Mouse (Mus musculus) forebrain, embryonic 12.5 days (tissue): Measurements from ENCODE around the gene Usp35. TPM values are rescaled to one million over a fixed set of nuclear protein-coding genes. Genes with fewer than 3 reads are reported as not detected.

Source experiments
- ATAC-seq: fragments of 200-750 bp; cut with Nextera tagmentation; 2 replicates; pipeline ENCODE4 v1.8.0; 2017; ENCODE audit warnings: moderate TSS enrichment; ENCODE audit not compliant: low FRiP score
- H3K27ac ChIP-seq: fragments of 300-500 bp; sonication (generic); 2 replicates; pipeline ENCODE4 v1.5.1; 2016; ENCODE audit warnings: mild to moderate bottlenecking
- H3K27me3 ChIP-seq: fragments of 300-500 bp; sonication (generic); 2 replicates; pipeline ENCODE4 v1.6.1; 2016; ENCODE audit warnings: mild to moderate bottlenecking
- H3K36me3 ChIP-seq: fragments of 300-500 bp; sonication (generic); replicated peaks from 2 replicates; pipeline ENCODE4 v1.6.1; 2016; ENCODE audit warnings: mild to moderate bottlenecking
- H3K4me1 ChIP-seq: fragments of 300-500 bp; sonication (generic); 2 replicates; pipeline ENCODE4 v1.6.1; 2016
- H3K4me2 ChIP-seq: fragments of 300-500 bp; sonication (generic); 2 replicates; pipeline ENCODE4 v1.6.1; 2016; ENCODE audit warnings: mild to moderate bottlenecking, moderate library complexity
- H3K4me3 ChIP-seq: fragments of 300-500 bp; sonication (generic); replicated peaks from 2 replicates; pipeline ENCODE4 v1.5.1; 2016; ENCODE audit warnings: mild to moderate bottlenecking
- H3K9ac ChIP-seq: fragments of 300-500 bp; sonication (generic); 2 replicates; pipeline ENCODE4 v1.6.1; 2016; ENCODE audit warnings: mild to moderate bottlenecking
- H3K9me3 ChIP-seq: fragments of 300-500 bp; sonication (generic); 2 replicates; pipeline ENCODE4 v1.6.1; 2016
- WGBS: fragments of 180-500 bp; shearing (Covaris S2); methylation state at CpG from one replicate; pipeline ENCODE4 v1.1.7; 2016; 5-methylcytosine and 5-hydroxymethylcytosine counted together
- polyA plus RNA-seq: library from polyadenylated mRNA; unstranded; fragments of >200 nt; fragmentation: Nextera tagmentation; extraction: Ambion mirVana; gene quantifications from 2 replicates; pipeline ENCODE4 v1.2.1, GENCODE M21; 2016

Usp35 gene
- polyA plus RNA-seq, 1 experiment from 2014 or later, result 3.3 TPM

DNA sequence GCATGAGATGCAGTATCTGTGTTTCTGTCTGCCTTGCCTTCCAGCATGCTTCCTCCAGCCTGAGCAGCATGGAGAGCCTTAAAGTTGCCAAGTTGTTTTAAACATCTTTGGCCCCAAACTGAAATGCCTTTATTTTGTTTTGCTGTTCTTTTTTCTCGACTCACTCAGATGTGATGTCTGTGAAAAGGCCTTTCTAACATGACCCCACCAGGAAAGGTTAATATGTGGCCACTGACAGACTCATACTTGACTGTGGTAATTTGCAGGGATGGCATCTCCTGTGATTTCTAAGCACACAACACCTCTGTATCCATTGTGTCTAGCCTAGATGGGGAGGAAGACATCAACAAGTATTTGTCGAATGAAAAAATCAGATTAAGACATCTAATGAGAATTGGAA is 34.8 kb downstream of the Usp35 start:
- 55% methylated on average over 2 of the region's 2 CpGs for WGBS
- Histone ChIP-seq H3K4me3 (no peak overlapping the region), H3K36me3 (0 out of 2 replicates have a peak, but pooled peaks cover 5% of the 10 kb centered on the region), H3K9me3 (no peaks in the 10 kb centered on the region), H3K4me2 (no peak overlapping the region), H3K27ac (no peak overlapping the region), H3K9ac (no peak overlapping the region), H3K4me1 (no peaks in the 10 kb centered on the region), H3K27me3 (no peaks in the 10 kb centered on the region)
- ATAC-seq, result no peak

DNA sequence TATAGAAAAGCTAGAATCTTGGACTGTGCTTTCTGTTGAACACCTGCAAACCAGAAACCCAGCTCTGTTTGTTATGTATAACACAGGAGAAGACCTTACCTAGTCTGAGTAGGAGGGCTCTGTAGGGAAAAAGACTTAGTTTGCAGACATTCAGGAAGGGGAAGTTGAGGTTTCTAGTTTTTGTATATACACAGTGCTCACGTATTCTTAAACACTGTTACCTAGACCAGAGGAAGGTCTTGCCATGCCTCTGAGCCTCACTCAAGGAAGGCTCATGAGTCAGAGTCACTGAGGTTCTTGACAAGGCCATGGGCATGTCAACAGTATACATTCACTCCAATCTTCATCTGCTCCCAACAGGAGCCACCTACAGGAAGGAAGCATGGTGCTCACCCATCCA is 60.8 kb downstream of the Usp35 start:
- Histone ChIP-seq H3K4me1 (no peaks in the 10 kb centered on the region), H3K4me2 (no peak overlapping the region), H3K4me3 (no peak overlapping the region), H3K9me3 (no peaks in the 10 kb centered on the region), H3K27ac (no peak overlapping the region), H3K36me3 (no peaks in the 10 kb centered on the region), H3K9ac (no peak overlapping the region), H3K27me3 (no peaks in the 10 kb centered on the region)
- ATAC-seq, result no peak
- WGBS, result 100% methylated on average over 1 of the region's 1 CpGs

DNA sequence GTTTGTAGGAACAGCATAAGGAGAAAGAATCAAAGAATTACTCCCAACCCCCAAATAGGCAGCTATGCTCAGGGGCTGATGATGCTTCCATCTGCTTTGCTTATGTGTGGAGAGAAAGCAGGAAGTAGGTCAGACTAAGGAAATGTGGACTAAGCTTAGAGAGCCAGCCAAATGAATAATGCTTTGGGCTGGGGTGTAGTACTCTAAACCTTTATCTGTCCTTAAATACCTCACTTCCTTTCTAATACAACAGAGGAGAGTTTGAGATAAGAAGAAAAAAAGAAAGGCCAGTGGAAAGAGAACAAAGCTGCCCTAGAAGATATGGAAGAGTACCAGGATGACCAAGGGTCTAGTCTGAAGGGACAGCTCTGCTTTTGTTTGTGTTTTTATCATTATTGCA is 61.5 kb downstream of the Usp35 start:
- Histone ChIP-seq H3K36me3 (no peaks in the 10 kb centered on the region), H3K4me3 (no peak overlapping the region), H3K27ac (no peak overlapping the region), H3K9me3 (no peaks in the 10 kb centered on the region), H3K4me2 (no peak overlapping the region), H3K9ac (no peak overlapping the region), H3K27me3 (no peaks in the 10 kb centered on the region), H3K4me1 (no peaks in the 10 kb centered on the region)
- no peak for ATAC-seq

DNA sequence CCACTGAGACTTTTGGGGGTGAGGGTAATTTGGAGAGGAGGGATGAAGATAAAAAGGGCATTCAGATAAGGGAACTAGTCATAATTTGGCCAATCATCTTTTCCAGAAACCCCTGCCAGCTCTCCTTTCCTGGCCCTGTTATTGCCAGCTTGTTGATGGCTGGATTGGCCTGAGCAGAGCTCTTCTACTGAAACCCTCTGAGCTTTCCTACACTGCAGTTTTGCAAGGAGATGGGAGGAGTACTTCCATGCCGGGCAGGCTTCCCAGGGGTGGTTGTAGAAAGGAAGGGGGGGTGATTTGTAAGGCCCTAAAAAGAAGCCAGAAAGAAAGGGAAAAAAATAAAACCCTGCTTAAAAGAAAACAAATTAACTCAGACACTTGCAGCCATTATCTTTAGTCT is 69.3 kb downstream of the Usp35 start:
- Histone ChIP-seq H3K4me1 (peaks cover 3% of the 10 kb centered on the region; the same call in 1 of the 2 replicates), H3K27me3 (no peaks in the 10 kb centered on the region), H3K9me3 (no peaks in the 10 kb centered on the region), H3K4me3 (no peak overlapping the region), H3K36me3 (no peaks in the 10 kb centered on the region), H3K4me2 (no peak overlapping the region), H3K9ac (no peak overlapping the region), H3K27ac (no peak overlapping the region)
- no peak for ATAC-seq
- WGBS, result 92% methylated on average over 1 of the region's 1 CpGs

Other genes starting within 250 kb of the Usp35 start
- 4.3 and 5.2 TPM in 2 replicates for gene Kctd21, start 307 bp upstream of the Usp35 start, polyA plus RNA-seq
- 35.4 and 36.4 TPM in 2 replicates for gene Alg8, start 39.6 kb upstream of the Usp35 start, polyA plus RNA-seq
- 392 and 393 TPM in 2 replicates for gene Ndufc2, start 68.0 kb upstream of the Usp35 start, polyA plus RNA-seq
- 0.34 and 0.50 TPM in 2 replicates for gene Thrsp, start 85.7 kb upstream of the Usp35 start, polyA plus RNA-seq
- gene Kctd14, start 119.3 kb upstream of the Usp35 start, polyA plus RNA-seq, result 1.3 and 2.0 TPM in 2 replicates
- 57.8 and 58.3 TPM in 2 replicates for gene Ints4, start 148.9 kb upstream of the Usp35 start, polyA plus RNA-seq
- gene Aamdc, start 247.5 kb upstream of the Usp35 start, polyA plus RNA-seq, result 35.5 and 36.5 TPM in 2 replicates
- 38.0 TPM in 2 replicates for gene Rsf1, start 247.9 kb upstream of the Usp35 start, polyA plus RNA-seq